Mouse (Mus musculus) frontal cortex, adult (tissue): ENCODE measurements around the gene Dusp2.
"Not testable (repeated sequence)": the region's sequence is repeated elsewhere in the genome, so short reads cannot be mapped to it uniquely, and the experiment has no call there.

Experiments used
- ATAC-seq: cut with Nextera tagmentation; 2 replicates; pipeline ENCODE4 v1.9.2; 2017; ENCODE audit warnings: mild to moderate bottlenecking, moderate library complexity, mixed read lengths; ENCODE audit not compliant: low TSS enrichment

Gene Dusp2

DNA sequence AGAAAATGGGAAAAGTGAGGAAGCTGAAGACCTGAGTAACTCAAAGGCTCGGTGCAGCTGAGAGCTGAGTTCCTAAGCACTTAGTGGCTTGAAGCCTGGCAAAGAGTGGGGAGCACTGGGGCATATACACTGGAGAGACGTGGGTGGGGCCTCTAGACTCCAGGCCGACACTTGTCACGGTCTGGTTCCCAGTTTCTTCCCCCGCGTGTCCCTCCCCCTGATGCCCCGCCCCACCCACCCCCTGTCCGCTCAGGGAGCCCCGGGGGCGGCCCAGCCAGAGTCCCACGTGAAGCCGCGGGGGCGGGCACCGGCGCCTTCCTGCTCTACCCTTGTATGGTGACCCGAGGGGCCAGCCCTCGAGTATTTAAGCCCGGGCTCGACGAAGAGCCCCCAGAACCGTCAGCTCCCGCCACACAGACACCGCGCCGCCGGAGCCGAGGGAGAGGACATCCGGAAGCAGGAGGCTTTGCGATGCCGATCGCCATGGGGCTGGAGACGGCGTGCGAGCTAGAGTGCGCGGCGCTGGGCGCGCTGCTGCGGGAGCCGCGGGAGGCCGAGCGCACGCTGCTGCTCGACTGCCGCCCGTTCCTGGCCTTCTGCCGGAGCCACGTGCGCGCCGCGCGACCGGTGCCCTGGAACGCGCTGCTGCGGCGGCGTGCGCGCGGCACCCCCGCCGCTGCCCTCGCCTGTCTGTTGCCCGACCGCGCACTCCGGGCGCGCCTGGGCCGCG is at the start of gene Dusp2:
TSS of gene Dusp2 (plus strand) at position 393 of the 730 bp plus-strand sequence.
- peak; percentile 81 for ATAC-seq

DNA sequence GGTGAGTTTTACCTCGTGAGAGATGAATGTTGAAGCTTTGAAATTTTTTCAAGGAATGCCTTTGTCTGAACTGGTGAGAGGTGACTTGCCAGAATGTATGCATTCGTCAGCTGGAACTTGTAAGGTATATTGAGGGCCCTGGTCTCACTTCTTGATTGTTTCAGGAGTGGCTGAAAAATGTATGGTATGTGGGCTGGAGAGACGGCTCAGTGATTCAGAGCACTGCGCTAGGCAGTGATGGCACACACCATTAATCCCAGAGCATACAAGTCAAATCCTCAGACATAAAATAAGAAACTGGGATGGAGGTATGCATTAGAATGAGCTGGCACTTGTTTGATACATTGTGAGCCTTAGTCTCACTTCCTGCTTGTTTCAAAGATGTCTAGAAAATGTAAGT is 43.7 kb upstream of the Dusp2 start:
- no peak for ATAC-seq

DNA sequence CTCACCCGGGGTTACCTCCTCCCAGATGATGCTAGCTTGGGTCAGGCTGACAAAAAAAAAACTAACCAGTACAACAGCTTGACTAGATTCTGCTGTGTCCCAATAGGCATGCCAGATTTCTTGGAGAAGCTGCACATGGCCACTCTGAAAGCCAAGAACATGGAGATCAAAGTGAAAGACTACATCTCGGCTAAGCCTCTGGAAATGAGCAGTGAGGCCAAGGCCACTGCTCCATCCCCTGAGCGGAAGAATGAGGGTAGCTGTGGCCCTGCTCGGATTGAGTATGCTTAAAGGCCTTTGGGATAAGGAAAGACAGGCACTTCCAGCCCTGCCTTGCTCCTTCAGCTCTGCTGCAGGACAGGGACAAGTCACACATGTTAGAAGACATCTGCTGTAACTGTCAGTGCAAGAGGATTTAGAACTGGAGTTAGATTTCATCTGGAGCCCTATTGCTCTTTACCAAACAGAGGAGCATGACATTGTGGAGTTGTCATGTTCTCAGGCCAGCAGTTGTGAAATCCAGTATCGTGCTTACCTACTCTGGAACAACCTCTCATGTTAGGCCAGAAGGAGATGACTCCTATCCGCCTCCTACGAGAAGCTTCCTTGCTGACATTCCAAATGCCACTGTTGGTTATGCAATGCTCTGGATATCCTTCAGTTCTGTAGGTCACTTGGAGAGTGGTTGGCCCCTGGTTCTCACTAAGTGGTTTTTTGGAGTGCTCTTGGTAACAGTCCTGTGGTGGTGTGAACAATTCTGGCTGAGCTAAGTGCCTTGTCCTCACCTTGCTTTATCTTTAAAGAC is 38.8 kb upstream of the Dusp2 start:
- peak; percentile 24; the same call in 1 of the 2 replicates for ATAC-seq

DNA sequence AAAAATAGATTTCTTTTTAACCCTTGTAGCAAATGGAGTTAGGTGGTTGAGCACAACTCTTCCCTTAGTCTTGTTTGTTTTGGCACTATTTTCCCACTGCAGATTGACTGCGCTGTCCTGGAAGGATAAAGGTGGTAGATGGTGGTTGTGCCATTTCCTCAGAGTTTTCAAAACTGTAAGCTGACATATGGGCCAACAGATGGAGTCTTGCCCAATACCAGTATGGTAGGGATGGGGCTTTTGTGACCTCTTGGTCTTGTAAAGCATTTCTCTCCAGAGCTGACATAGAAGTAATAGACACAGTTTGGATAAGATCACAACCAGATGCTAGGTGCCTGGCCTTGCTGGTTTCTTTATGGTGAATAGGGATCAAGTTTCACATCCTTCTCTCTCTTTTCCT is 37.9 kb upstream of the Dusp2 start:
- no peak for ATAC-seq

DNA sequence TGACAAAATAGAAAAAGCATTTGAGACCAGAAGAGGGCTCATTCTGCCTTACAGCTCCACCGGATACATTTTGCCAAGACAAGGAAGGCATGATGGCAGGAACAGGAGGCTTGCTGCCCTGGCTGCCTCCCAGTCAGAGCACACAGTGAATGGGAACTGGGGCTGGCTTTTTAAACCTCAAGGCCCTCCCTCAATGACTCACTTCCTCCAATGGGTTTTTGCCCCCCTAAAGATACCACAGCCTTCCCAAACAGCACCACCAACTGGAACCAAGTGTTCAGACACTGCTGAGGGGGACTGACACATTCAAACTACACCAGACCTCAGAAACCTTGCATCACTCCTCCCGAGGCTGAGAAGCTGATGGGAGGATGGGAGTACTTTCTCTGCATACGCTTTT is 35.3 kb upstream of the Dusp2 start:
- no peak for ATAC-seq

DNA sequence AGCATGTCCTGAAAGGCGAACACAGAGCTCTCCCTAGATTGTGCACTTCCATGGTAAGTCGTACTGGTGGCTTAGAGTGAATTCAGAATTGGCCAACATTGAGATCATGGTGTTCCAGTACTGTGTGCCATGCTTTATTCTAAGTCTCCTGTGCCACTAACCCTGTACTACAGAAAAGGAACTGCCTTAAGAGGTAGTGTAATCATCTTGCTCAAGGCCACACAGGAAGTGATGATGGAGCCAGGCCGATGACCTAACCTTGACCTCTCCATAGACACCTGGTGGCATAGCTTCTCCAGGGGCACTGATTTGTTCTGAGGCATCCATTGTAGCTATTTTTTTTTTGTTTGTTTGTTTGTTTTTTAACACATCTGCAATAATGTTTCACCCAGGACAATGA is 34.1 kb upstream of the Dusp2 start:
- ATAC-seq, result no peak

DNA sequence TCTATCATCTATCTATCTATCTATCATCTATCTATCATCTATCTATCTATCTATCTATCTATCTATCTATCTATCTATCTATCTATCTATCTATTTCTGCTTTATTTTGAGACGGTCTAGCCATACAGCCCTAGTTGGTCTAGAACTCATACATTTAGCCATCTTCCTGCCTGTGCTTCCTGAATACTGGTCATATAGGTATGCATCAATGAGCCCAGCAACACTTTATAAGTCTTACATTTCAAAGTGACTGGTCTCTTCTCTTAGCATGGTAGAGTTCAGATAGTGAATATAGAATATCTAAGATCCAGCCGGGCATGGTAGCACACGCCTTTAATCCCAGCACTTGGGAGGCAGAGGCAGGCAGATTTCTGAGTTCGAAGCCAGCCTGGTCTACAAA is 31.8 kb upstream of the Dusp2 start:
- ATAC-seq, result not testable (repeated sequence)

DNA sequence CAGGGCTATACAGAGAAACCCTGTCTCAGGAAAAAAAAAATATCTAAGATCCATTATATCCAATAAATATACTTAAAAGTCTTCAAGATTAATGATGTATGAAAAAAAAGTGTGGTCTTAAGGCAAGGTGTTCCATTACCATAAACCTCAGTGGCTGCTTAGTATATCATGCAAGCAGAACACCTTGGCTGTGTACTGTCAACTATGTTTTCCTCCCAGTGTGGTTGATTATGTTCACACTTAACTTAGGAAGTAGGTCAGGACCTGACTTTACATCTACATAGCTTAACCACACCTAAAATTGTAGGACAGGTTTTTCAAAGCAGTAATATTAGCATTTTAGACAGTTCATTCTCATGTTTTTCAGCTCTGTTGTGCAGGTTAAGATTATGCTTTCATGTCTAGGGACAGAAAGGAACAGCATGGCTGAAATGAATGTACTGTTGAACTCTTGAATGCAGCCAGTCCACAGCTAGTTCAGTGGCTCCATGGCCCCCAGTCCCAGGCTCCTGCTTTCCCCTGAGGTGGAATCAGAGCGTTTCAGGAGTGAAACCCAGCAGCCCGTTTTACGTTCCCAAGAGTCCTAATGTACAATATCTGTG is 31.2 kb upstream of the Dusp2 start:
- ATAC-seq, result no peak

DNA sequence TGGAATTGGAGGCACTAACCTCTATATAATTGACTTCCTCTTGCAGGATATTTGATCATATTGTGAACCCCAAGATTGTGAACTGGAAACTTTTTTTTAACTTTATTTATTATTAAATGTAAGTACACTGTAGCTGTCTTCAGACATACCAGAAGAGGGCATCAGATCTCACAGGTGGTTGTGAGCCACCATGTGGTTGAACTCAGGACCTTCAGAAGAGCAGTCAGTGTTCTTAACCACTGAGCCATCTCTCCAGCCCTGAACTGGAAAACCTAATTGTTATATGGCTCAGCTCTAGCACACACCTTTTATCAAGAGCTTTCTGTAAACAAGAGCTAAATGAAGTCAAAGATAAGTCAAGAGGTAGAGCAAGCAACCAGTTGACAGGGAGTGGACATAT is 29.8 kb upstream of the Dusp2 start:
- no peak for ATAC-seq

DNA sequence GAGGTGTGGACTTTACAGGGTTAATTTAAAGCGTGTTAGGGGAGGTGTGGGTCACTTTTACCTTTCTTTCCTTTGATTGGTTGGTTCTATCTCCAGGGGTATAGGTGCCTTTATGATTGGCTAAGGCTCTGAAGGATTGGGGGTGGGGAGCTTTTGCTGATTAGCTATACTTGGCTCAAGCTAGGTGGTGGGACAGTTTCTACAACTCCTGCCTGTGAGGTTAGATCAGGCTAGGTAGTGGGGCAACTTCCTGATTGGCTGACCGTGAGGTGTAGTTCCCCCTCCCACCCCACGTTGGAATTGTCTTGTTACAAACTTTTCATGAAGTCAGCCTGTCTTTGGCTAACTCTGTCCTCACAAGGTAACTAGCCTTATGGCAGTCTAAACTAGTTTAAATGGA is 28.8 kb upstream of the Dusp2 start:
- no peak for ATAC-seq

DNA sequence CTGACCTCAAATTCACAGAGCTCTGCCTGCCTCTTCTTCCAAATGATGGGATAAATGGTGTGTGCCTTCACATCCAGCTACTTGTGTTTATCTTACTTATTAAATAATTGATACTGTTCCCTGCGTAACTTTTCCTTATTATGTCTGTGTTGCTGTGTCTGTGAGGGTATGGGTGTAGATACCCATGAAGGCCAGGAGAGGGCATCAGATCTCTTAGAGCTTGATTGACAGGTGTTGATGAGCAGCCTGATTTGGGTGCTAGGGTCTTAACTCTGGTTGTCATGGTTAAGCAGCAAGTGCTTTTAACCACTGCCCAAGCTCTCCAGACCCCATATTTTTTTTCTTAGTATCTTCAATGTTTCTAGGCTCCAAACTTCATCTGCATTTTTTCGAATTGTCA is 27.3 kb upstream of the Dusp2 start:
- ATAC-seq, result no peak

DNA sequence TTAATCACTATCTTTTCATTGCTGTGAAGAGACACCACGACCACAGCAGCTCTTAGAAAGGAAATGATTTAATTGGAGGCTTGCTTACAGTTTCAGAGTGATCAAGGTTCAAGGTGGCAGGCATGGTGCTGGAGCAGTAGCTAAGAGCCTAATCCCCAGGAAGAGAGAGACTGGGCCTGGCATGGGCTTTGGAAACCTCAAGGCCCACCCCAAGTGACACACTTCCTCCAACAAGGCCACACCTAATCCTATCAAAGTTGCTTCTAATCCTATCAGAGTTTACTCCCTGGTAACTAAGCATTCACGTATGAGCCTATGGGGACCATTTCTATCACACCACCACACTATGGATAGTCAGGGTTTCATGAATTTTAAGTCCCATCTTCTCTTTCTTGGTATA is 25.7 kb upstream of the Dusp2 start:
- no peak for ATAC-seq

DNA sequence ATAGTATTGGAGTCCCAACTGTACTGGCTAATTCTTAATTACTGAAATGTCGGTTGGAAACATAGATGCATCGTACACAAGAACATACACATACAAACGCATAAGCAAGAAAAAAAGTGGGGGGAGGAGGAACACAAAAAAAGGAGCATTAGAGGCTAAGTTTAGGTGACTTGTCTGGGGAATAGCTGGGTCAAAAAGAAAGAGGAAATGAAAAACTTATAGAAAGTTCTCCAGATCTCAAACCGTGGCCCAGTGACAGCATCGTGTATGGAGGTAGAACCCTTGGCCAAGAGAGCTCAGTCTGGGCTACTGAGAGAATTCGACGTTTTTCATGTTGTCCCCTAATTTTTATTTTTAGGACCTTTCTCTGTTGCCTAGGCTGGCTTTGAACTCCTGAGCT is 25.3 kb upstream of the Dusp2 start:
- no peak for ATAC-seq

DNA sequence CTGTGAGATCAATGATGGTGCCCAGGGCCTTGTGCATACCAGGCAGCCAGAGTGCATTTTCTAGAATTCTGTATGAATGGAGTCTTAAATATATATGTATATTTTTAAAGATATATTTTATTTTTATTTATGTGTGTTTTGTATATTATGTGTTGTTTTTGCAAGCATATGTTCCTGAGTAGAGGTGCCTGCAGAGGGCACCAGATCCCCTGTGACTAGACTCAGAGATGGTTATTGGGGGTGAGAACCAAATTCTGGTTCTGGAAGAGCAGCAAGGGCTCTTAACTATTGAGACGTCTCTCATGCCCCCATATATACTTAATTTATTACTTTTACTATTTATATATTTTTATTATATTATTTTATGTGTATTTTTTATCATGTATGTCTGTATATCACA is 24.8 kb upstream of the Dusp2 start:
- ATAC-seq, result no peak

DNA sequence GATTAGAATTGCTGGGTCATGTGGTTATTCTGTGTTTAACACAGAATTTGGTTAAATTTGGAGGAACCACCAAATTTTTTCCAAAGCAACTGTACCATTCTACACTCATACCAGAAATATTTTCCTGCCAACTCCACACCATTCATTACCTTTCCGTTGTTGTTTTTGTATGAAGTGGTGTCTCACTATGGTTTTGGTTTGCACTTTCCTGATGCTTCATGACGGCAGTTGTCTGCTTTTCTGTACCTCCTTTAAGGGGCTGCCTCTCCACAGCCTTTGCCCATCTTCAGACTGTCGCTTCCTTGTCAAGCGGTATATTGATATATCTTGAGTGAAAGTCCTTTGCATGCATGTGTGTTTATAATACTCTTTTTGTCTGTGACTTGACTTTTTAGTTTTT is 23.2 kb upstream of the Dusp2 start:
- ATAC-seq, result no peak

DNA sequence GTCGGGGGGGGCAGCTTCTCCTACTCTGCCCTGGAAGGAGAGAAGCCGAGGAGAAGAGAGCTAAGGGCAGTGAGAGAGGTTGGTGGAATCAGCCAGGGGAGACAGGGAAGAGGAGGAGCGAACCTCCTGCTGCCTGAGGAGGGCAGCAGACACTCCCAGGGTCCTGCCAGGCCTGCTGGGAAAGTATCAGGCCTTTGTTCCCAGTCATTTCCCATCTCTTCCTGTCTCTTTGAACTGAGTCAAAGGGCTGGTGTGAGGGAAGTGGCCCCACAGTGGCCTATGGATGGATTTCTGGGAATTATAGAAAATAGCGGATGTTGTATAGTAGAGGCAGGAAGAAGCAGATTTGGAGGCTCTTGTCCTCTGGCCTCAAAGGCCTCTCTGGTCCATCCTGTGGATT is 22.1 kb upstream of the Dusp2 start:
- ATAC-seq, result no peak

DNA sequence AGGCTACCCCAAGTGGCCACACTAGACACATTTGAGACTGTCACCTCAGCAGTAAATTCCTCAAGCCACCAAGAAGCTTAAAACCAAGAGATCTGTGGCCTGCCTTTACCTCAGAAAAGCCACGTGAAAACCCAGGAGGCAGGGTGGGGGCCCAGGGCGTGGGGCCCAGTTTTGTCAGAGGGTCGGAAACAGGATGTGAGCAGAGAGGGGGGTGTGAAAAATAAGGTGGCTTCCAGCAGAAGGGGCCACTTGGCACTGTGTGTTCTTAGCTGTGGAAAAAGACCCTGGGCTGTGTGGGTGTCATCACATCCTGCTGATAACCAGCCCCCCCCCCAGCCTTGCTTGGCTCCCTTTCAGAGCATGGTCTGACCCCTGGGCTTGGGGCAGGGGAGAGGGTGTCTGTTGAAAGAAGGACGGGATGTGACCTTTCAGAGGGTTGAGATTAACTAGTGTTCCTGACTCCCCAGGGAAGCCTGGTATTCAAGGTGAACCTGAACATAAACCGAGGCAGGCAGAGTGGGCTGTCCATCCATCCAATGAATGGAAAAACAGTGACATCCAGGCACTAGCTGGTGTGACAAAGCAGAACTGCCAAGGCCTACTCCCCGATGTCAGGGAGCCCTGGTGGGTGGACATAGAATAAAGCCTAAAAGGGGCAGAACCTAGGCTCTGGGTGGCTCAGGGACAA is 21.3 kb upstream of the Dusp2 start:
- no peak for ATAC-seq

DNA sequence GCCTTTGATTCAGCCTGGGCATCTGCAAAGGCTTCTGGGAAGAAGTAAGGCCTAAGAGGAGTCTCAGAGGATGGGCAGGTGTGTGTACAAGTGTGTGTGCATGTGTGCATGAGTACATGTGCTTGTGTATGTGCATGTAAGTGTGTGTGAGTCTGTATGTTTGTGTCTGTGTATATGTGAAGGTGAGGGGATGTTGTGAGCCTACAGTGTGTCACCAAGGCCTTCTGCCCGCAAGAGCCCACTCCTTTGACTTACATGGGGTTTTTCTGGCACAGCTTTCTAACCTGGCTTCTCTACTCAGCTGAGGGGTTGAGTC is 20.8 kb upstream of the Dusp2 start:
- no peak for ATAC-seq

DNA sequence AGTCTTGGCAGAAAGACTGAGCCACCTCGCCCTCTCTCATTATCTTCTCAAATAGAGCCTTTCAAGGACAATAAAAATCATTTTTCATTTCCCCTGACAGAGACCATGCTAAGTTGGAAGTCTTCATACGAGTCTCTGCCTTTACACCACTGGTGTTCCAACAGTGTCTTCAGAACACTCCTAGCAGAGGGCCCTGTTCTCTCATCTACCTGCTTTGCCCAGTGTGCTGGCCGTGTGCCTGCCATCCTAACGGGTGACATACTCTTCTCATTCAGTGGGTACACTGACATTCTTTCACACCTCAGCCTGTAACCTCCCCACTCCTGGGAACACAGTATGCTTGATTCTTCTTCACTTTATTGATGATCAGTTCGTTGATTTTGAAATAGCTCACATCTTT is 19.5 kb upstream of the Dusp2 start:
- ATAC-seq, result no peak

DNA sequence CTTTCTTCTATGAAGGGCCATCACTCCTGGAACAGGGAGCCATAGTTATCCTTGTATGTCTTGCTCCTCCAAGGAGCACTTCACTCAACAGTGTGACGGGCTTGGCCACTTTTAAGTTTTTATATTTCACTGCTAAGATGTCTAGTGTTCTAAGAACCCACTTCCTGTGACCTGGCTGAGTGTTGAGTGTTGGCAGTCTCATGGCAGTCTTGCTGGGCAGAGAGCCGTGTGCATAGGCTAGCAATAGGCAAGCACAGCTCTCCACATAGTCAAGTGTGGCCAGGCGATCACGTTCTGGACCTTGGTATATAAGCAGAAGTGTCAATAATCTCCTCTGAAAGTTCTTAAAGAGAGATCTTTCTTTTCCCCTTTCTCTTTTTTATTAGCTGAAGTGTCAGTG is 17.8 kb upstream of the Dusp2 start:
- ATAC-seq, result no peak

DNA sequence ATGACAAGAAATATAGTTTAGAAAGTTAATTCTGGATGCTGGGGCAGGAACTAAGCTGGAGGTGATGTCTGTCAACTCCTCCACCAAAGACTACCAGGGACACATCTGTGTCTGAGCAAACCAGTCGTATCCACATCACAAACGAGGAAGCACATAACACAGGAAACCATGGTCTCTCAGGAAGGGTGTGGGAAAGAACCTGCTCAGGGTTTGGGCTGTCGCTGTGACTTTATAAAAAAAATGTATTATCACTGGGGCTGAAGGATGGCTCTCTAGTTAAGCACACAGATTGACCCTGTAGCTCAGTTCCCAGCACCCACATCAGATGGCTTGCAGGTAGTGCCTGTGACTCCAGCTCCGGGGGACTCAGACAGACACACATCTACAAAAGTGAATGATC is 16.9 kb upstream of the Dusp2 start:
- ATAC-seq, result no peak

DNA sequence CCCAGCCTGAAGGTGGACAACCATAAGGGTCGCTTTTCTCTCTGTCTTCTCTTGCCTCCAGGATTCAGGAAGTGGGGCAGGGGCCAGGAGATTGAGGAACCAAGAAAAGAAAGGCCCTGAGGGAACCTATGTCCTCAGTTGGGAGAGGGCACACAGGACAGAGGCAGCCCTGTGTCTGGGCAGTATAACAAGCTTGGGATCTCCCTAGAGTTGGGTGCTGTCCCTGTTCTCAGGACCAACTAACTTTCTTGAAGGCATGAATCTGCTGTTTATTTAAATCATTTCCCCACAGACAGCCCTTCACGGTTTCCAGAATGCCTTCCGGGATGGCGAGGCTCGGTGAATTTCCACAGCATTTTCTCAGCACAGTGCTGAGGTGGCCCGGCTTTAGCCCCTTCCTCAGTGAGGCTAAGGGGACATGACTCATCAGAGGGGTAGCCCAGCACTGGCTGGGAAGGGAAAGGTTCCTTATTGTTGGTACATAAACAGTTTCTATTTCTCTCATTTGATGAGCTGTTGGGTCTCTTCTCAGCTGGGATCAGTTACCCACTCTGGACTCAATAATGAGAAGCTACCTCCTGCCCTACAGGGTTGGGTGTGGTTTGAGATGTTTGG is 13.2 kb upstream of the Dusp2 start:
- ATAC-seq, result no peak
